Mouse (Mus musculus) c-Kit-negative CD71-positive TER-119-positive erythroid progenitor cells, embryonic 14.5 days (primary cell): ENCODE measurements around the gene Cdc7.

Source experiments
- DNase-seq: peaks from one replicate; pipeline ENCODE4 v3.0.0-alpha.2; 2013; ENCODE audit warnings: low read depth, low spot score

The Cdc7 gene

DNA sequence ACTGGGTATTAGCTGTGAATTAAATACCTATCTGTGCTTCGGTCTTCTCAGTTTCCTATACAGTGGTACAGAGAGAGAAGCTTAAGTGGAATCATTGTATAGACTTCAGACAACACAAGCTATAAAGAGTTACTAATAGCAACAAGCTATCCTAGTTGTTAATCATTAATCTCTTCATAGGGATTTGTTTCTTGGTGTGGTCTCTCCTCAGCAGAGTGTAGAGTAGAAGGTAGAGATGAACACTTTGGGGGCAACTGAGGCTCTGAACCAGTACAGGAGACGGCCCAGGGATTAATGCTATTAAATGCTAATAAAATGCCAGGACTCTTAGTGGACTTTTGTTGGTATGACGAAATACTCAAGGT is 57.9 kb downstream of the Cdc7 start:
- no peak for DNase-seq

DNA sequence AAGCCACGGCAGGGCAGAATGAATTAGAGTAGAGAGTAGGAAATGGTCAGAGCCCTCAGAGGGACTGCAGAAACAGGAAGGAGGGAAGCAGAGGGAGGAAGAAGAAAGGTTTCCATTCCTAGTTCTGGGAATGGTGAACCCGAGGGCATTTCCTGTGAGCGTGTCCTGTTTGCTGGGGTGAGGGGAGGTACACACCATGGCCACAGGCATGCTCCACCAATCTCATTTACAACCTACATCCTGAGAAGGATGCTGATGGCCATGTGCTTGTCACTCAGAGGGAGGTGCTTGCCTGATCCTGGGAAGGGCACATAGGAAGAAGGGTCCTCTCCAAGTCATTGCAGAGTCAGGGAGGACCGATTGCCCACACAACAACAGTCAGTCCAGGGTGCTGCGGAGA is 59.8 kb downstream of the Cdc7 start:
- no peak for DNase-seq

DNA sequence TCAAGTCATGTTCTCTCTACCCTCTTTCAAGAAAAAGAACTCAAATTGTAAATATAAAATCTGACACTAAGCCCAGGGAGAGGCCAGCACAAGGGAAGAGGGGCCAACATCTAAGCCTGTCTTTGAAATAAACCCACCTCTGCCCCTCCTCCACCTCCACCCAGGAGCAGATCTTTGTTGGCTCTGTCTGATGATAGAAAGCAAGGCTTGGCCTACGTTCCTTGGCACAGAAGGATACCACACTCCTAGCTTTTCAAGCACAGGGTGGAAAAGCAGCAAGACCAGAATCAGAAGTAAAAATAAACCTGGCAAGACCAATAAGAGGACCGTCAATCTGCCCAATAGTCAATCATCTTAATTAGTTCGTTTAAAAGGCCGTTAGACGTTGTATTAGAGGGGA is 61.2 kb downstream of the Cdc7 start:
- no peak for DNase-seq

DNA sequence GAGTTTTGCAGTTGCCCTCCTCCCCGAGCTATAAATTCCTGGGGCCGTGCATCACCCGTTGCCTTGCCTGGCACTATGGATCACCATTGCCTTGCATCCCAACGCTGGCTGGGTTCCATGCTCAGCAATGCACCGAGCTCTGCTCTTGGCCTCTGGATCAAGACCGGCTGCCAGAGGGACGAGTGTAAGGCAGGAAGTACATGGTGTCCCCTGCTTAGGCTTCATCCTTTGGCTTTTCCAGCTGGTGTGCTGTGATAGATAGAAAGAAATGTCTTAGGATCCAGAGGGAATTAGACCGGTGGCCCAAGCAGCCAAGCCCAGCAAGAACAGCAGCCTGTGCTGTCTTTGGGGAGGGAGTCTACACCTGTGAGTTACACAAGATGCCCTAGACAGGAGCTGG is 61.7 kb downstream of the Cdc7 start:
- no peak for DNase-seq

DNA sequence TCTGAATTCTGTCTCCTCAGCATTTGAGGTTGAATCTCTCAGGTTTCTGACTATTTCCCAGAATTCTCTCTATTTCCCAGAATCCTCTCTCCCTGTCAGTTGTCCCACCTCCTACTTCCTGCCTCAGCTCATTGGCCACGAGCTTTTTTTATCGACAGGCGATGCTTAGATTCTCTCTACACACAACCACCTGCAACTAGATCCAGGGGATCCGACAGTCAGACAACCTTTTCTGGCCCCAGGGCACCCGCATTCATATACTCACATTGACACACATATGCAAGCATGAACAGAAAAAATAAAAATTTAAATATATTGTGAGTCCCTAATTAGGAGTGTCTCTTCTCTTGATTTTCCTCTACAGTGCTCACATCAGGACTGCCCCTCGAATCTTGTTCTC is 63.5 kb downstream of the Cdc7 start:
- no peak for DNase-seq

DNA sequence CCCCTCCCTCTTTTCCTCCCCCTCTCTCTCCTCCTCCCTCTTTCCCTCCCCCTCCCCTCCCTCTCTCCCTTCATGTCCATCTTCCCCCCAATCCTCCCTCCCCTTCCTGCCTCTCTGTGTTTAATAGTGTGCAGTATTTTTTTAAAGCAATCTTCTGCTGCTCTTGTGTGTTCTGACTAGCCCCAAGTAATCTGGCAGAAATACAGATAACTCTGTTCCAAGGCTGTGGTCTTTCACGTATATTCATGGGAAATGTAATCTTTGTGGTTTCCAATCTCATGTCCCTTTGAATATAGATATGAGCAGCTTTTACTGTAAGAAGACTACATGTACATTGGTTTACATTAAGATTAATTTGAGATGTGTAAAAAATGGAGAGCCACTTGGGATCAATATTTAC is 64.4 kb downstream of the Cdc7 start:
- DNase-seq: no peak

DNA sequence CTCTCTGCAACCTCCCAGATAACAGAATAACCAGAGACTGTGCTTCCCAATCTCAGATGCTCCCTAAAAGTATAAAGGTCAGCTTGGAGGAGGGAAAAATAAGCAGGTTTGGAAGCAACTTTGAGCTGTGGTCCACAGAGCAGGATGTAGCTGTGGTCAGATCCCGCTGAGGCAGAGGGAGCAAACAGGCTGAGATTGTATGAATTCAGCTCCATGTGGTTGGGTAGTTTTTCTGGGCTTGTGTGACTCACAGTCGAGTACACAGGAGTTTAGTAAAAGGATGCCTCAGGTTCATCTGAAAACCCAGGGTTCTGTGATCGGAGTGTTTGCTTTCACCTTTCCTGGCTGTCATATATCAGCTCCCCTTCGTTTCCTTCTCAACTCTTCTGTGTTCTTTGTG is 65.7 kb downstream of the Cdc7 start:
- no peak for DNase-seq

DNA sequence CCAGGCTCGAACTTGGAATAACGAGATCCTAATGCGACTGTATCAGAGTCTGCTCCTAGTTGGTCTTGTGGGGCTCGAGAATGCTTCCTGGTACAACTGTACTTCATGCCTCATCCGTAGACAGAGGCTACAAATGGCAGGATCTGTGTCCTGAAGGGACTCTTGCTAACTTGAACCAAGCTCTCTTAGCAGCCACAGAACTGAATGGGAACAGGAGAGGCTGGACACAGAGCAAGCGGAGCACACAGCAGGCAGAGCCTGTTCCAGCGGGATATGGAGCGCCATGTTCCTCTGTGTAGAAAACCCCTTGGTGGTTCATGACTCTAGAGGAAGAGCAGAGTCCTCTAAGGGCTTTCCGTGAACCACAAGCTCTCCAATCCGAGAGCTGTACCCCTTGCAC is 66.7 kb downstream of the Cdc7 start:
- DNase-seq: no peak
